Mouse (Mus musculus) midbrain, embryonic 14.5 days (tissue): Measurements from ENCODE around the gene Ptpdc1. TPM values are rescaled to one million over a fixed set of nuclear protein-coding genes. Genes with fewer than 3 reads are reported as not detected.

ENCODE experiments used
- ATAC-seq: fragments of 200-750 bp; cut with Nextera tagmentation; 2 replicates; pipeline ENCODE4 v1.8.0; 2017; ENCODE audit warnings: moderate number of reproducible peaks, moderate library complexity; ENCODE audit not compliant: low FRiP score, low TSS enrichment
- DNase-seq: peaks from one replicate; pipeline ENCODE4 v3.0.0-alpha.2; 2015
- H3K27ac ChIP-seq: fragments of 300-500 bp; sonication (generic); replicated peaks from 2 replicates; pipeline ENCODE4 v1.5.1; 2014; ENCODE audit warnings: mild to moderate bottlenecking, low read depth, low read length, moderate library complexity
- H3K27me3 ChIP-seq: fragments of 300-500 bp; sonication (generic); 2 replicates; pipeline ENCODE4 v1.6.1; 2014; ENCODE audit warnings: low read length, control low read depth, mixed read lengths; ENCODE audit not compliant: control insufficient read depth, insufficient read depth
- H3K36me3 ChIP-seq: fragments of 300-500 bp; sonication (generic); 2 replicates; pipeline ENCODE4 v1.6.1; 2014; ENCODE audit warnings: low read length, control low read depth; ENCODE audit not compliant: control insufficient read depth, insufficient read depth
- H3K4me1 ChIP-seq: fragments of 300-500 bp; sonication (generic); 2 replicates; pipeline ENCODE4 v1.6.1; 2014; ENCODE audit warnings: mild to moderate bottlenecking, antibody characterized with exemption, low read length, control low read depth; ENCODE audit not compliant: control insufficient read depth, insufficient read depth
- H3K4me2 ChIP-seq: fragments of 300-500 bp; sonication (generic); 2 replicates; pipeline ENCODE4 v1.6.1; 2014; ENCODE audit warnings: mild to moderate bottlenecking, low read length, moderate library complexity
- H3K4me3 ChIP-seq: fragments of 300-500 bp; sonication (generic); replicated peaks from 2 replicates; pipeline ENCODE4 v1.5.1; 2014; ENCODE audit warnings: low read depth, low read length
- H3K9ac ChIP-seq: fragments of 300-500 bp; sonication (generic); replicated peaks from 2 replicates; pipeline ENCODE4 v1.6.1; 2014; ENCODE audit warnings: mild to moderate bottlenecking, low read length, moderate library complexity
- H3K9me3 ChIP-seq: fragments of 300-500 bp; sonication (generic); 2 replicates; pipeline ENCODE4 v1.6.1; 2016; ENCODE audit warnings: low read length, control low read depth, mixed read lengths; ENCODE audit not compliant: control insufficient read depth
- WGBS: fragments of 180-500 bp; shearing (Covaris S2); extraction: QIAGEN DNeasy Blood & Tissue Kit; methylation state at CpG from one replicate; pipeline ENCODE4 v1.1.7; 2014; 5-methylcytosine and 5-hydroxymethylcytosine counted together
- polyA plus RNA-seq: library from polyadenylated mRNA; unstranded; fragments of >200 nt; fragmentation: Nextera tagmentation; extraction: Ambion mirVana; gene quantifications from 2 replicates; pipeline ENCODE4 v1.2.1, GENCODE M21; 2014

Gene Ptpdc1
- polyA plus RNA-seq, 1 experiment from 2014 or later, result 20.0 TPM

GRCm38 (mm10) chr13:48664916-48665655 lies 39.6 kb upstream of the Ptpdc1 start:
- peaks cover 92% of the 10 kb centered on the region for H3K27me3 ChIP-seq
- ATAC-seq, result no peak
- peaks cover 9% of the 10 kb centered on the region; the same call in 1 of the 2 replicates for H3K4me1 ChIP-seq
- WGBS, result 1% methylated on average over 39 of the region's 39 CpGs
- H3K27ac ChIP-seq, result no peak overlapping the region
- no peak overlapping the region for H3K4me2 ChIP-seq
- no peak overlapping the region for H3K4me3 ChIP-seq
- peak; percentile 51 for DNase-seq
- H3K9ac ChIP-seq, result no peak overlapping the region
- no peaks in the 10 kb centered on the region for H3K36me3 ChIP-seq
- H3K9me3 ChIP-seq, result no peaks in the 10 kb centered on the region

GRCm38 (mm10) chr13:48663988-48664339 lies 38.5 kb upstream of the Ptpdc1 start:
- no peak for ATAC-seq
- H3K9me3 ChIP-seq, result no peaks in the 10 kb centered on the region
- WGBS, result 6% methylated on average over 7 of the region's 7 CpGs
- H3K27me3 ChIP-seq, result peaks cover 92% of the 10 kb centered on the region
- no peaks in the 10 kb centered on the region for H3K36me3 ChIP-seq
- no peak overlapping the region for H3K4me3 ChIP-seq
- H3K4me1 ChIP-seq, result peaks cover 9% of the 10 kb centered on the region; the same call in 1 of the 2 replicates
- H3K27ac ChIP-seq, result no peak overlapping the region
- DNase-seq, result no peak
- no peak overlapping the region for H3K9ac ChIP-seq
- no peak overlapping the region for H3K4me2 ChIP-seq

GRCm38 (mm10) chr13:48663211-48663987 lies 37.9 kb upstream of the Ptpdc1 start:
- Histone ChIP-seq H3K4me1 (peaks cover 9% of the 10 kb centered on the region; the same call in 1 of the 2 replicates), H3K27ac (no peak overlapping the region), H3K36me3 (no peaks in the 10 kb centered on the region), H3K4me2 (peak overlapping the region; percentile 61), H3K9me3 (no peaks in the 10 kb centered on the region), H3K27me3 (peaks cover 91% of the 10 kb centered on the region), H3K4me3 (peak overlapping the region; percentile 34), H3K9ac (0 out of 2 replicates have a peak overlapping the region, but pooled peaks have one; percentile 23)
- 1% methylated on average over 54 of the region's 54 CpGs for whole genome bisulfite sequencing
- DNase-seq (peak; percentile 58), ATAC-seq (no peak)

DNA sequence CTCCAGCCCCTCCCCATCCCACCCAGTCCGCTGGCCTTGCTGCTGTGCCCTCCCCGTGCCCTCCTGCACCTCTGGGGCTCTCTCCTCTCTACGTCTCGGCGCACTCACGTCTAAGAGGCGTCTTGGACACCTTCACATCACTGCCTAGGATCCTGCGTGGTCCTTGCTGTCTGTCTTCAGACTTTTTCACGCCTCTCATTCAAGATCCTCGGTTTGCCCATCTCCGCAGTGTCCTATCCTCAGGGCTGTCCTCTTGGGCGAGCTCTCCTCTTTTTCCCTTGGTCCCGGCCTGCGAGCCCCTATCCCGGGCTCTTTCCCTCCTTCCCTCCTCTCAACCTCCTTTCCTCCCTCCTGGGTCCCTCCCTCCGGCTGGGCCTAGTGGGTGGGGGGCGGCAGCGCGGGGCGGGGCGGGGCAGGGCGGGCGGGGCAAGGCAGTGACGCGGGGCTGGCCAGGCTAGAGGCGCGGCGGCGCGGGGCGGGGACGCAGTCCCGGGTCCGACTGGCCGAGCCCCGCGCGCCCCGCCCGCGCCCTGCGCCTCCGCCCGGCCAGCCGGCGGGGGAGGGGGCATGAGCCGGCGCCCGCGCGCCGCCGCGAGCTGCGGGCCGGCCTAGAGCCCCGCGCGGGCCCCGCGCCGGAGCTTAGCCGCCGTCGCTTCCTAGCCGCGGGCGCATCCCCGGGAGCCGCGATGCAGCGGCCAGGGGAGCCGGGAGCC lies 37.1 kb upstream of the Ptpdc1 start, which contains the start of gene Barx1:
Gene Barx1, plus strand, starts transcription at position 568 of the 713 bp plus-strand sequence.
- ATAC-seq, result peak; percentile 31; the same call in 1 of the 2 replicates
- Histone ChIP-seq H3K36me3 (no peaks in the 10 kb centered on the region), H3K27ac (no peak within 1 kb of the TSS), H3K9ac (0 out of 2 replicates have a peak within 1 kb of the TSS, but pooled peaks have one; percentile 23), H3K4me2 (peak within 1 kb of the TSS; percentile 61), H3K4me1 (peaks cover 9% of the 10 kb centered on the region; the same call in 1 of the 2 replicates), H3K4me3 (peak within 1 kb of the TSS; percentile 34), H3K27me3 (peaks cover 90% of the 10 kb centered on the region), H3K9me3 (no peaks in the 10 kb centered on the region)
- no peak for DNase-seq
- WGBS, result under 1% methylated on average over 45 of the region's 73 CpGs

GRCm38 (mm10) chr13:48661561-48661960 lies 36.1 kb upstream of the Ptpdc1 start:
- no peaks in the 10 kb centered on the region for H3K36me3 ChIP-seq
- H3K4me2 ChIP-seq, result no peak overlapping the region
- H3K9me3 ChIP-seq, result no peaks in the 10 kb centered on the region
- H3K27me3 ChIP-seq, result peaks cover 90% of the 10 kb centered on the region
- no peak overlapping the region for H3K9ac ChIP-seq
- H3K4me1 ChIP-seq, result peaks cover 9% of the 10 kb centered on the region; the same call in 1 of the 2 replicates
- WGBS, result 0% methylated on average over 1 of the region's 1 CpGs
- ATAC-seq (no peak), DNase-seq (no peak)
- no peak overlapping the region for H3K27ac ChIP-seq
- no peak overlapping the region for H3K4me3 ChIP-seq

- 7% methylated on average over 6 of the region's 6 CpGs for WGBS
- Histone ChIP-seq H3K36me3 (no peaks in the 10 kb centered on the region), H3K27ac (no peak overlapping the region), H3K4me2 (no peak overlapping the region), H3K9ac (no peak overlapping the region), H3K27me3 (peaks cover 91% of the 10 kb centered on the region), H3K4me3 (no peak overlapping the region), H3K4me1 (peaks cover 9% of the 10 kb centered on the region; the same call in 1 of the 2 replicates), H3K9me3 (no peaks in the 10 kb centered on the region)
- no peak for ATAC-seq
- DNase-seq, result no peak
Measured at GRCm38 (mm10) chr13:48660741-48661140, 35.3 kb upstream of the Ptpdc1 start.

- Histone ChIP-seq H3K27me3 (peaks cover 87% of the 10 kb centered on the region), H3K9ac (no peak overlapping the region), H3K27ac (no peak overlapping the region), H3K36me3 (no peaks in the 10 kb centered on the region), H3K4me2 (no peak overlapping the region), H3K4me1 (peaks cover 9% of the 10 kb centered on the region; the same call in 1 of the 2 replicates), H3K9me3 (no peaks in the 10 kb centered on the region), H3K4me3 (no peak overlapping the region)
- 1% methylated on average over 11 of the region's 11 CpGs for WGBS
- ATAC-seq (no peak), DNase-seq (no peak)
Measured at GRCm38 (mm10) chr13:48660221-48660734, 34.8 kb upstream of the Ptpdc1 start.
